19 mouse cellular contexts compared by ENCODE assay signal in the genomic region with DNA sequence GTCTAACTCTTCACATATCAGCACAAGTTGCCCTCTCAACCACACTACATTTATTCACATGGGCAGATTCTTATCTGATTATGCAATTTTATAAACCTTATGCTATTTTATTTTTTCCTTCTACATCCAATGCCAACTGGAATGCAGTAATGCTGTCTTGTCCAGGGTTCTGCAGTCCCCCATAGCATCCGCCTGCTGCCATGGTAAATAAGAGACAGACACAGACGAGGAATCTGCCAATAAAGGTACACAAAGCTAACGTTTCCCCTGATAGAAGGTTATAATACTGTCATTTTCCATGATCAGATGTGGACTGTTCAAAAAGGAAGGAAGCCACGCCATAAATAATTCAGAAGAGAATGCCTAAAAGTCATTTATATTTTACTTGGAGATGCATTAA.
"Had no signal": no experiment of that assay in that cellular context is flagged by ENCODE, and none has a peak within 500 bp of the region (broad histone marks: within the 10 kb centered on the region; RNA-seq: fewer than 3 reads in every experiment).

No protein-coding gene starts in this region.

- H3K4me2 ChIP-seq: intestine, embryonic 15.5 days; kidney, embryonic 15.5 days; liver, embryonic 13.5 days; stomach, embryonic 15.5 days had no signal

- H3K36me3 ChIP-seq: intestine, embryonic 15.5 days; kidney, embryonic 15.5 days; liver, embryonic 13.5 days; stomach, embryonic 15.5 days had no signal

- H3K9me3 ChIP-seq: intestine, embryonic 15.5 days; kidney, embryonic 15.5 days; liver, embryonic 13.5 days; stomach, embryonic 15.5 days had no signal

- H3K4me3 ChIP-seq: intestine, embryonic 15.5 days; kidney, embryonic 15.5 days; left cerebral cortex, adult 2 months; liver, embryonic 13.5 days; myocyte; stomach, embryonic 15.5 days had no signal

- H3K9ac ChIP-seq: intestine, embryonic 15.5 days; kidney, embryonic 15.5 days; liver, embryonic 13.5 days; stomach, embryonic 15.5 days had no signal

- ATAC-seq: intestine, embryonic 15.5 days had no signal

- DNase-seq: kidney, adult 11 months; kidney, adult 8-10 months; kidney, postnatal 10 days; kidney, postnatal 36 days; layer of hippocampus, postnatal 36 days; liver, embryonic 13.5 days; lung, adult 2 months; lung, postnatal 14 days; lung, postnatal 4 days; right cerebral cortex, adult 18-20 months; right cerebral cortex, postnatal 14 days; right cerebral cortex, postnatal 4 days; spleen, adult 18-20 months; thymus, postnatal 25 days had no signal

- H3K27ac ChIP-seq: intestine, embryonic 15.5 days; kidney, embryonic 15.5 days; left cerebral cortex, adult 2 months; liver, embryonic 13.5 days; stomach, embryonic 15.5 days had no signal

- H3K27me3 ChIP-seq: intestine, embryonic 15.5 days; kidney, embryonic 15.5 days; liver, embryonic 13.5 days; stomach, embryonic 15.5 days had no signal

- H3K4me1 ChIP-seq: intestine, embryonic 15.5 days; kidney, embryonic 15.5 days; liver, embryonic 13.5 days; stomach, embryonic 15.5 days had no signal
